Mouse (Mus musculus) myocyte (in vitro differentiated cells): ENCODE results near the gene 2210010C04Rik.

Source experiments
- CEBPB ChIP-seq: IDR thresholded peaks from 2 replicates; pipeline ENCODE4 v1.6.1; 2011; ENCODE audit warnings: mild to moderate bottlenecking, moderate library complexity; ENCODE audit not compliant: poor library complexity, insufficient read depth, severe bottlenecking
- E2F4 ChIP-seq: IDR thresholded peaks from one replicate; pipeline ENCODE4 v1.6.1; 2011; ENCODE audit warnings: mild to moderate bottlenecking, control low read depth, moderate library complexity; ENCODE audit not compliant: insufficient read depth
- POLR2A ChIP-seq: IDR thresholded peaks from one replicate; pipeline ENCODE4 v1.6.1; 2011; ENCODE audit warnings: low read depth, mild to moderate bottlenecking, control low read depth, moderate library complexity; ENCODE audit not compliant: insufficient read length
- POLR2AphosphoS2 ChIP-seq: IDR thresholded peaks from one replicate; pipeline ENCODE4 v1.6.1; 2011; ENCODE audit warnings: low read depth, control low read depth; ENCODE audit not compliant: insufficient read length
- REST ChIP-seq: IDR thresholded peaks from one replicate; pipeline ENCODE4 v1.6.1; 2011; ENCODE audit warnings: mild to moderate bottlenecking, control low read depth, moderate library complexity; ENCODE audit not compliant: insufficient read depth, insufficient read length
- SRF ChIP-seq: IDR thresholded peaks from one replicate; pipeline ENCODE4 v1.6.1; 2011; ENCODE audit warnings: low read depth; ENCODE audit not compliant: control insufficient read depth, insufficient read length
- TCF12 ChIP-seq: IDR thresholded peaks from one replicate; pipeline ENCODE4 v1.6.1; 2011; ENCODE audit warnings: mild to moderate bottlenecking, control low read depth; ENCODE audit not compliant: poor library complexity, insufficient read depth, severe bottlenecking

- TF ChIP-seq E2F4 (no peak), TCF12 (no peak), REST (no peak), POLR2AphosphoS2 (no peak), POLR2A (no peak), CEBPB (no peak), SRF (no peak)
Measured at GRCm38 (mm10) chr6:41054379-41054778, 19.1 kb upstream of the 2210010C04Rik start.
